Mouse (Mus musculus) limb, embryonic 15.5 days (tissue): ENCODE results near the gene Mtmr3. TPM values are rescaled to one million over a fixed set of nuclear protein-coding genes. Genes with fewer than 3 reads are reported as not detected.

Experiments
- polyA plus RNA-seq: library from polyadenylated mRNA; unstranded; fragments of >200 nt; fragmentation: Nextera tagmentation; extraction: Ambion mirVana; gene quantifications from 2 replicates; pipeline ENCODE4 v1.2.1, GENCODE M21; 2015

Mtmr3 gene
- polyA plus RNA-seq, 1 experiment from 2014 or later, result 26.6 TPM

Other genes with a start within 250 kb of the Mtmr3 start
- 0.22 and 0.31 TPM in 2 replicates for gene Hormad2, start 153.8 kb downstream of the Mtmr3 start, polyA plus RNA-seq
- not detected in 2 replicates for gene Gm11032, start 25.2 kb upstream of the Mtmr3 start, polyA plus RNA-seq
- gene Ascc2, start 42.9 kb upstream of the Mtmr3 start, polyA plus RNA-seq, result 32.2 and 32.8 TPM in 2 replicates
- gene Uqcr10, start 109.5 kb upstream of the Mtmr3 start, polyA plus RNA-seq, result 636 and 690 TPM in 2 replicates
- 60.7 and 63.2 TPM in 2 replicates for gene Zmat5, start 109.8 kb upstream of the Mtmr3 start, polyA plus RNA-seq
- gene Cabp7, start 151.9 kb upstream of the Mtmr3 start, polyA plus RNA-seq, result 0.05 and 0.11 TPM in 2 replicates